Mouse (Mus musculus): ENCODE data around the gene Shisa9. TPM values are rescaled to one million over a fixed set of nuclear protein-coding genes. Genes with fewer than 3 reads are reported as not detected.

Shisa9 gene
- total RNA-seq, 2 experiments from 2014 or later: 0.21 TPM; not detected in 1

DNA sequence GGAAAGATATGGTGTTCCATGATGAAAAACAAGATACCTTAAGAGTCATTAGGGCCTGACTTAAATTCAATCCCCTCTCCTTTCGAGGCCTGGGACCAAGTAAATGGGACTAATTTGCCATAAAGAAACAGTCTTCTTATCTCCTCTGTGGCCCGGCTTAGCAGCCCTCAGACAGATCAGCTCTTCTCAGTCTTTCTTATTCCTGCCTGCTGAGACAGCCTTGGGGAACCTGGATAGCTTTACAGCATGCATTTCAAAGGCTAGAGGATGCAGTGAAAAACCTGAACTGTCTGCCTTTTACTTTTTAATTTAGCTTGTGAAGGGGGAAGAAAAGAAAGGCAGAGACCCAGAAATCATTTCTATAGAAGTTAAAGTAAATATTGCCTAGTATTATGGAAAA is 275.4 kb downstream of the Shisa9 start:
- intact Hi-C loops (cut with DNase I): no loop called here
- DNase-seq (ENCODE audit: low spot score): no peak

DNA sequence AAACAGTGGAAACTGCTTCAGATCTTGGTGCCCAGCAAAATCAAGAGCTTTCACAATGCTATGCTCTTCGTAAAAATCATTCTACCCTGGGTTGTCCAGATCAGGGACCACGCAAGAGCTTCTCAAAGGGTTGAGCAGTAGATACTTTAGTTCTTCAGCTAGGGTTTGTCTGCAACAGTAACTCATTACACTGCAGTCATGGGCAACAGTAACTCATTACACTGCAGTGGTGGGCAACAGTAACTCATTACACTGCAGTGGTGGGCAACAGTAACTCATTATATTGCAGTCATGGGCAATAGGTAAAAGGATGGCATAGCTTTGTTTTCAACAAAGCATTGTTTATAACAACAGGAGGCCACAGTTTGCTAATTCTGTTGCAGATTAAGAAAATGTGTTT is 281.9 kb downstream of the Shisa9 start:
- no peak for DNase-seq (ENCODE audit: low spot score)
- intact Hi-C loops (cut with DNase I): no loop called here

DNA sequence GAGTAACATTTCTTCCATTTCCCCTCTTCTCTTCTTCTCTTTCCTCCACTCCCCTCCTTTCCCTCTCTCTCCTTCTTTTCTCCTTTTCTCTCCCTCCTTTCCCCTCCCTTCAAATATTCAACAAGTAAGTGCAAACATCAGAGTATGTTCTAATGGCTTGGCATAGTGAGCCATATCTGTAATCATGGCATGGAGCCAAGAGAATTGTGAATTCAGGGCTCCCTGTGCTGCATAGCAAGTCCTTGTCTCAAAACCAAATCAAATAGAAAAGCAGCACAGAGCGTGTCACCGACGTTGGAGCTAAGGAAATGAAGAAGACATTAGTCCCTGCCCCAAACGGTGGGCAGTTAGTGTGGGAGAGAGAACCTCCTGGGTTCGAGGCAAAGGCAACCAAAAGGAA is 316.6 kb downstream of the Shisa9 start:
- intact Hi-C loops (cut with DNase I): no loop called here
- no peak for DNase-seq (ENCODE audit: low spot score)

DNA sequence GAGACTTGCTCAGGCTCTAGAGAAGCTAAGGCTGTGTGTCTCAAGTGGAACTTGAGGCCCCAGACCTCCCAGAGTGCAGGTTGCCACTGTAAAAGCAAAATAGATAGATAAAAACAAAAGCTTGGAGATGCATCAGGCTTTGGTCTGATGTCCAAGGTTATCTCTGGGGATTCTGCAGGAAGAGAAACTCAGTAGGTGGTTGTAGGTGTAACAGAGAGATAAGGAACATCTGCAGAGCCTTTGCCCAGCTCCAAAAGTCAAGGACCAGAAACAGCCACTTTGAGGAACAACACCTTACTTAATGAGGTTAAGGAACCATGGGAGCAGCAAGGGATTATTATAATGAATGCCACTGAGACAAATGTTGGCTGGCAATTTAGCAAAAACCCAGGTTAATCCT is 319.5 kb downstream of the Shisa9 start:
- intact Hi-C loops (cut with DNase I): no loop called here
- no peak for DNase-seq (ENCODE audit: low spot score)

DNA sequence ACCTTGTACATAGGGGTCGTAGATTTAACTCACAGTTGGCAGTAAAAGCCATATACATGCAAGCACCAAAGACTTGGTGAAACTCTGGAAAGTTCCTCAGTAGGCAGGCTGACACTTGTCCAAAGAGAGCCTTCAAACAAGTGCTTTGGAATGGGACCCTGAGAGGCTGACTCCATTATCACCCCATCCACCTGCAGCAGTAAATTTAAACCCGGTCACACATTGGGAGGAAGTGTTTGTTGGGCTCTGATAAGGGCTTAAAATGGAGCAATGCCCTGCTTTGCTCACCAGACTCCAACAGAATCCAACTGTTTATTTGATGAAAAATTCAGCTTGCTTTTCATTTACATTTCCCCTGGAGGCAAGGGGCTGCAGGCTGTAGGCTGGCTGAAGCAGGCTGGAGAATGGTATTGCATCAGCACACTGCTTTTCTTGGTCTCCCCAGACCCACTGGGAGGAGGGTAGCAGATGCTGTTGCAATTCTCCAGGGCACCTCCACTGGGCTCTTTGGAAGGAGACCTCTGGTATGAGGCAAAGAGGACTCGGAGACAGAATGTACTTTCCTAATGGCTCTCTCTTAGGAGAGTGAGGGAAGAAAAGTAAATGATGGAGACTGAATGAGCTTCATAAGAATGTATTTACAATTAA is 323.5 kb downstream of the Shisa9 start:
- intact Hi-C loops (cut with DNase I): no loop called here
- no peak for DNase-seq (ENCODE audit: low spot score)

DNA sequence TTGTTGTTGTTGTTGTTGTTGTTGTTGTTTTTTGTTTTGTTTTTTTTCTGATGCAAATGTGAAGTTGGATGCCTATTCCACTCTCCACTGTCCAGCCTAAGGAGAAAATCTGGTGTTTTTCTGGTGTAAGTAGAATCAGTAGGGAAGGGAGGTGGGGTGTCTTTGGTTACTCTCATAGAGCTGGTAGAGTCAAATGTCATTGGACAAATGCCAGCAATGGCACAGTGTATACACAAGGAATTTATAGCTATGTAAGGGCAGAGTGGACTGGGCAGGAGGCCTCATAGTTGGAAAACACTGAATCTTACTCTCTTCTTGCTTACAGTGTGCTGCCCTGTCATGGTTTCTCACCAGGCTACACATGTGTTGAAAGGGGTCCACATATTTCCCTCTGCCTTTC is 325.9 kb downstream of the Shisa9 start:
- DNase-seq (ENCODE audit: low spot score): no peak
- intact Hi-C loops (cut with DNase I): no loop called here

DNA sequence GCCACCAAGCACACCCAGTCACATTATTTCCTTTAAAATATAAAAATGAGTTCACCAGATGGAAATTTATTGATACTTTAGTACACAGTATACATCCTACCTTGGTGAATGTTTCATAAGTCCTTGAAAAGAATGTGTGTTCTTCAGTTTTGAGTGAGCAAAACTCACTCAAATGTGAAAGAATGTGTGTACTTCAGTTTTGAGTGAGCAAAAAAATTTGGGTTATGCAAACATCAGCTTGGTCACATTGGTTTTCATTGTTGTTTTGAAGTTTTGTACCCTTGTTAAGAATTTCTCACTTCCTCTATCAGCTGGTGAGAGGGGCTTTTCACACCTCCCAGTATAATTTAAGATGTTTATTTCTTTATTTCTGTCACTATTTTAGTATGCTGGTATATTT is 331.7 kb downstream of the Shisa9 start:
- intact Hi-C loops (cut with DNase I): no loop called here
- DNase-seq (ENCODE audit: low spot score): no peak

Other genes with a start within 250 kb of the Shisa9 start
- 10 to 100 TPM; 55.0 to 57.9 TPM for gene Cpped1, start 74.7 kb upstream of the Shisa9 start, total RNA-seq (2021)